Mouse (Mus musculus): ENCODE data around the gene Gsta4.
"Not testable (repeated sequence)": the region's sequence is repeated elsewhere in the genome, so short reads cannot be mapped to it uniquely, and the experiment has no call there.

Gsta4 gene

DNA sequence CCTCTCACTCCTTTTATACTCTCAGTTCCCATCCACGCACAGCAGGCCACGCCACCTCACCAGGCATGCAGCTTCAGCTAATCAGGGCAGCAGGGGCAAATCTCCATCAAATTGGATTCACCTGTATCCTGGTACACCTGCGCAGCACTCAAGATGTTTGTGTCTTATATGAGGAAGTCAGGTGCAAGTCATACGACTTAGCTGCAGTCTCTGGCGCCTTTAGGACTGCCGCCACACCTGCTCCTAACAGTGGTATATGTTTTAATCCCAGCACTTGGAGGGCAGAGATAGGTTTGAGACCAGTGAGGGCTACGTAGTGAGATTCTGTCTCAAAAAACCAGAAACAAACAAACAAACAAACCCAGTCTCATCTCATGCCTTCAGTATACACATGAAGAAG is at the start of gene Gsta4:
Gsta4 (plus strand) TSS at position 301 of the 400 bp plus-strand sequence.
- DNase-seq (ENCODE audit: low spot score): not testable (repeated sequence)

- DNase-seq (ENCODE audit: low spot score): no peak
Observed at GRCm38 (mm10) chr9:78135658-78136057, 46.9 kb upstream of the Gsta4 start.

DNA sequence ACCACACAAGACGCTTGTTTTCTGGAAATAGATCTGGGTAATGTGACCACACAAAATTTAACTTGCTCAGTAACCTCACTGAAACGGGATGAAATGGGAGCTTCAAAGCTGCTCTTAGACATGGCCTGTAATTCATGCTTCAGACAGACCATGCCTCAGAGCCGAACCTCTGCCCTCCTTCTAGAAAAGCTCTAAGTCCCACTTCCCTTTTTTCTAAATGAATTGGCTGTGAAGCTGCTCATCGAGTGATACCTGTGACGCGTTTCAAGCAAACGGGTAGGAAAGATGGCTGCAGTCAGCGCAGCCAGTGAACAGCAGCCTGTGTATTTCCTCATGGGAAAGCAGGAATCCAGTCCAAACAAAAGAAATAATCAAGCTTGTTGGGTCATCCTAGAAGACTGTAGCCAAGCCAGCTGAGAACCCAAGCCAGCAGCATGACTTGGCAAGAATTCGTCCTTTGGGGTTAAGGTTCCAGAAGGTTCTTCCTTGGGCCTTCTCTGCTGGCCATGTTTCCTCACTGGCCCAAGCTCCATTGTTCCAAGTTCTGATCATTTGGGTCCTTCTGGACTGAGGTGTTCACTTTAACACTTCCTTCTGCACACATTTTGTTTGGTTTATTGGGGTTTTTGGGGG is 44.4 kb upstream of the Gsta4 start:
- peak; percentile 95 for DNase-seq (ENCODE audit: low spot score)

DNA sequence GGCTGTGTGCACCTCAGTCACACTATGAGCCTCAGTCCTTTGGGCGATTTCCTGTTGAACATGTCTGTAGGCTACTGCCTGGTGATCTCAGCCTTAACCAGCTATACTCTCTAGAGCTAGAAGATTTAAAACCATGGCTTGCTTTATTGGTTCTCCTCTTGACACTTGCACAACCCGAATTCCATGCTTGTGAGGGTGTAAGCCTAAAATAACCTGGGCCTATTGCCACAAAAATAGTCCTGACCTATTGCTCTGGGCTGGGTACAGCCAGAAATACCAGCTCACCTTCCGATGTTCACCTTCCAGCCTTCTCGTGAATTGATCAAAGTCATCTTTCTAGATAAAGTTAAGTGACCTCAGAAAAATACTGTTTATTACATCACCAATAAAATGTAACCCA is 43.1 kb upstream of the Gsta4 start:
- peak; percentile 76 for DNase-seq (ENCODE audit: low spot score)

- no peak for DNase-seq (ENCODE audit: low spot score)
Observed at GRCm38 (mm10) chr9:78146099-78146498, 36.5 kb upstream of the Gsta4 start.

DNA sequence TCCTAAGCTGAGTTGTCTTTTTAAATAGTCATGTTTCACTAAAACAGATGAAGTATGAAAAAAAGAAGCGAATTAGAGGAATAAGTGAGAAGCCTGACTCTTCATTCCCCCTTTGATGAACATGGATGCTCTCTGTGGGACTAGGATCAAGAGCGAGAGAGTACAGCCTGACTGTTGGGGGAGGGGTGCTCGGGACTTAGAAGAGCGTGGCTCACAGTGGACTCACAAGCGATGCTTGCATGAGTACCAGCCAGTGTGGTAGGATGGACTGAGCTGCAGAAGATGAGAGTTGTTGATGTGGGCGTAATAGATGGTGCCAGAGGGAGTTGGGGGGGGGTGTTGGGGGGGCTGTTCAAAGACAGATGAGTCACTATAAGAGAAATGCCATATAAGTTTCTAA is 35.9 kb upstream of the Gsta4 start:
- DNase-seq (ENCODE audit: low spot score): no peak

GRCm38 (mm10) chr9:78148149-78148548 is 34.4 kb upstream of the Gsta4 start:
- no peak for DNase-seq (ENCODE audit: low spot score)

DNA sequence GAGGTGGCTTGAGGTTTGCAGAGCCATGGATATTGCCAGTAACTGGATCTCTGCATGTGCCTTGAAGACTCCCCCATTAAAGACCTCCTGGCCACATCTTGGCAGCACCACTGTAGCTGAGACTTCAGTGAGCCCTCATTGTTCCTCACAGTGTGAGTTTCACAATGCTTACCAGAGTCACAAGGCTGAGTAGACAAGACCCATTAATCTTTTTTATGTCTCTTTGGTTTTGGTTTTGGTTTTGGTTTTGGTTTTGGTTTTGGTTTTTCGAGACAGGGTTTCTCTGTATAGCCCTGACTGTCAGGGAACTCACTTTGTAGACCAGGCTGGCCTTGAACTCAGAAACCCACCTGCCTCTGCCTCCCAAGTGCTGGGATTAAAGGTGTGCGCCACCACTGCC is 32.8 kb upstream of the Gsta4 start:
- DNase-seq (ENCODE audit: low spot score): not testable (repeated sequence)

GRCm38 (mm10) chr9:78154211-78154977 is 28.2 kb upstream of the Gsta4 start:
- DNase-seq (ENCODE audit: low spot score): no peak

DNA sequence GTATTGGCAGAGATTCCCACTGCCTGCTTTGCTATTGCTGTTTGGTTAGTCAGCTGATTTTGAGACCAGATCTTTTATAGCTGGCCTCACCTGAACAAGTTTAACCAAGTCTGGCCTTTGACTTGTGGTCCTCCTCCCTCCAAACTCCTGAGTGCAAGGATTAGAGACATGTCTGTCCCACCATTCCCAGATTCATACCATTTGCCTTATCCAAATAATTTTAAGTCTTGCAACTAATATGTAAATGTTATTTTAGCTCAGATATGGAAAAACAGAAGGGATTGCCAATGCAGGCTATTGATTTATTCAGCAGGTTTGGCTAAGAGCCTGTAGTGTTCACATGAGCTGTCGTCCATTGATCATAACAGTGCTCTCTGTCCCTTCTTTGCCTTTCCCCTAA is 25.4 kb upstream of the Gsta4 start:
- DNase-seq (ENCODE audit: low spot score): no peak

- no peak for DNase-seq (ENCODE audit: low spot score)
Observed at GRCm38 (mm10) chr9:78163291-78163690, 19.3 kb upstream of the Gsta4 start.

GRCm38 (mm10) chr9:78164741-78165140 is 17.8 kb upstream of the Gsta4 start:
- DNase-seq (ENCODE audit: low spot score): no peak

GRCm38 (mm10) chr9:78165454-78165853 is 17.1 kb upstream of the Gsta4 start:
- no peak for DNase-seq (ENCODE audit: low spot score)

- no peak for DNase-seq (ENCODE audit: low spot score)
Observed at GRCm38 (mm10) chr9:78166694-78167452, 15.7 kb upstream of the Gsta4 start.

GRCm38 (mm10) chr9:78167453-78167969 is 15.1 kb upstream of the Gsta4 start:
- no peak for DNase-seq (ENCODE audit: low spot score)

DNA sequence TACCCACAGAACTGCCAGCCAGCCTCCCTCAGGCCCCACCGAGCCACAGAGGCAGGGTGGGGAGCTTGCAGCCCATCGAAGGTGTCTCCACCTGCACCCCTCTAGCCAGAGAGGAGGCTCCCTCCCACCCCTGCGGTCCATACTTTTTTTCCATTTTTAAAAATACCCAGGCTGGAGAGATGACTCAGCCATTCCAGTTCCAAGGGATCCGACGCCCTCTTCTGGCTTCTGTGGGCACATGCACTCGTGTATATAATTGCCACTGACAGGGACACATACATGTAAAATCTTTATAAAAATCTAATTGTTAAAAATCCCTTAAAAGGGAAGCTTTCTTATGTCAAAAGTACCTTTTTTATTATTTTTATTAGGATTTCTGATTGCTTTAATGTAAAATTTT is 13.7 kb upstream of the Gsta4 start:
- DNase-seq (ENCODE audit: low spot score): no peak

GRCm38 (mm10) chr9:78174016-78174415 is 8.6 kb upstream of the Gsta4 start:
- no peak for DNase-seq (ENCODE audit: low spot score)

DNA sequence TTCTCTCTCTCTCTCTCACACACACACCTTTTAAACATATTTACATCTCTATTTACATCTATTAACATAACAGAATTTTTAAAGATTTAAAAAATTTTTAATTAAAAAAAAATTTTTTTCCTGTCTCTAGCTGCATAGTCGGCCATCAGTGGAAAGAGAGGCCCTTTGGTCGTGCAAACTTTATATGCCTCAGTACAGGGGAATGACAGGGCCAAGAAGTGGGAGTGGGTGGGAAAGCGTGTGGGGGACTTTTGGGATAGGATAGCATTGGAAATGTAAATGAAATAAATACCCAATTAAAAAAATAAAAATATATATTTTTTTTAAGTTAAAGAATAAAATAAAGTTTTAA is 7.7 kb upstream of the Gsta4 start:
- DNase-seq (ENCODE audit: low spot score): not testable (repeated sequence)

DNA sequence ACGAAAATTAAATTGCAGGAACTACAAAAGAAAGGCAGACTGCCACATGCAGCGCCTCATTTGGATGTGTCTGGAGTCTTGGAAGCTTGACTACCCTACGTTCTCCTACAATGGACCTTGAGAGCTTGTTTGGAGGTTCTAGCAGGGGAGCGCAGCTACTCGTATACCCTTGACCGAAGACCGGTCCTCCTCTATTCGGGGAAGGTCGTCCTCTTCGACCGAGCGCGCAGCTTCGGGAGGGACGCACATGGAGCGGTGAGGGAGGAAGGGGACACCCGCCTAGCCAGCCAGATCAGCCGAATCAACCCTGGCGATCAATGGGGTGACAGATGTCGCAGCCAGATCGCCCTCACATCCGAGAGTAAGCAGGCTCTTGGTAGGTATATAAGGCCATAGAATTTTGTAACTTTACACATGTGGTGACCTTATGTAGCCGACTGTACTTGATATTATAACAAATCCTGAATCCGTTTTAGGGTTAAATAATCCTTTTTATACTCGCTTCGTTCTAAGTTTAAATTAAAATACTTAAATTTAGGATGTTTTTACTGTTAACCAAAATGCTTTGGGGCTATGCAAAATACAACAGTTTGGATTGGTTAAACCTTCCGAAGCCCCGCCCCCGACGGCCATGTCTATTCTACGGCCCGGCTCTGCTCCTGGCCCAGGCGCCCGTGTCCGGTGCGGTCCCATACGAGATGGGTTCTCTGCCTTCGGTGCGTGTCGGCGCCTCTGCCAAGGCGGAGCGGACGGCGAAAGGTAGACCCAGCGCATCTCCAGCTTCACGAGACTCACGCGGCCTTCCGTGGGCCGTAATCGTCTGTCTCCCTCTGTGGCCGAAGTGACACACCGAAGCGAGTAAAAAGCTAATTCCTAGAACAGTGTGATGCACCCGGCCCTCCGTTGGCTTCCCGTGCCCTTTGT is 7.0 kb upstream of the Gsta4 start:
- DNase-seq (ENCODE audit: low spot score): peak; percentile 96

DNA sequence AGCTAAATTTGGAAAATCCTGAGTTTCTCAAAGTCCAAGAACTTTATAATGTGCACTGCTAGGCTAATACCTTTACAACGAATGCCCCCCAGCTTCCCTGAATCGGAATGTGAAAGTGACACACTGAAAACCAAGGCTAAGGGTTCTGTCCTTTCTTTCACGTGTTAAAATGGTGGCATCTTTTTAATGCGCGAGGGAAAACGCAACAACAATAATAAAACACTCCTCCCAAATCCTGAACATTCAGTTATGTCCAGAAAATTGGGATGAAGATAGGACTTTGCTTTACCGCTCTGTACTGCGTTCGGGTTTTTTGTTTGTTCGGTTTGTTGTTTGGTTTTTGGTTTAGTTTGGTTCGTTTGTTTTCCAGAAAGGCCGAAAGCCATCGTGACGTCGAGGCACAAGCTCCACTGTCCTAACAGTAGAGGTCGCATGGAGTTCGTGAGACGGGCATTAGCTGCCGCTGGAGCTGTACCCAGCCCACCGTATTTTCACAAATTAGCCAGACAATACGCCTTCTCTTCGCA is 6.3 kb upstream of the Gsta4 start:
- peak; percentile 86 for DNase-seq (ENCODE audit: low spot score)

DNA sequence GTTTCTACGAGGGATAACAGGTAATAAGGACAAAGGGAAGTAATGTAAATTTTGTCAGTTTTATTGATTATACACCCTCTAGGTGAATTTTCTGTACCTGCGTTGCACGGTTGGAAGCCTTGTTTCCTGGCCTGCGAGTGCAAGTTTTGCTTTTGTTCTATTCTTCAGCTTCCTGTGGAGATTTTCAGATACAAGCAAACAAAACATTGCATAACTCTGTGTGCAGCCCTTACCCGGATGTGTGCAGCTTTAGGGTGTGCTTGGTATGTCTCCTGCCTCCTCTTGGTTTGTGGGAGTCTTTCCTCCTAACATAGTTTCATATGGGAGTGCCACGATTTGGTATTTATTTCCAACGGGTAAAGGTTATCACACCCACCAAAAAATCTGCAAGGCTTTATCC is 5.7 kb upstream of the Gsta4 start:
- DNase-seq (ENCODE audit: low spot score): peak; percentile 64
